Mouse (Mus musculus) limb, embryonic 11.5 days (tissue): ENCODE data around the gene Rin3. TPM values are rescaled to one million over a fixed set of nuclear protein-coding genes. Genes with fewer than 3 reads are reported as not detected.

Experiments used
- ATAC-seq: fragments of 200-750 bp; cut with Nextera tagmentation; 2 replicates; pipeline ENCODE4 v1.8.0; 2017; ENCODE audit warnings: low read depth; ENCODE audit not compliant: insufficient number of reproducible peaks, low FRiP score, low TSS enrichment
- DNase-seq: peaks from one replicate; pipeline ENCODE4 v3.0.0-alpha.2; 2015; ENCODE audit warnings: low spot score
- H3K27ac ChIP-seq: fragments of 300-500 bp; sonication (generic); replicated peaks from 2 replicates; pipeline ENCODE4 v1.5.1; 2014; ENCODE audit warnings: low read depth, mild to moderate bottlenecking, low read length
- H3K27me3 ChIP-seq: fragments of 300-500 bp; sonication (generic); 2 replicates; pipeline ENCODE4 v1.6.1; 2014; ENCODE audit warnings: mild to moderate bottlenecking, low read length, mixed read lengths; ENCODE audit not compliant: control insufficient read depth, insufficient read depth
- H3K36me3 ChIP-seq: fragments of 300-500 bp; sonication (generic); 2 replicates; pipeline ENCODE4 v1.6.1; 2014; ENCODE audit warnings: mild to moderate bottlenecking, low read length, moderate library complexity, mixed read lengths; ENCODE audit not compliant: control insufficient read depth, insufficient read depth
- H3K4me1 ChIP-seq: fragments of 300-500 bp; sonication (generic); 2 replicates; pipeline ENCODE4 v1.6.1; 2014; ENCODE audit warnings: low read length, mixed read lengths; ENCODE audit not compliant: control insufficient read depth, insufficient read depth
- H3K4me2 ChIP-seq: fragments of 300-500 bp; sonication (generic); 2 replicates; pipeline ENCODE4 v1.6.1; 2014; ENCODE audit warnings: low read depth, mild to moderate bottlenecking, moderate library complexity; ENCODE audit not compliant: severe bottlenecking
- H3K4me3 ChIP-seq: fragments of 300-500 bp; sonication (generic); 2 replicates; pipeline ENCODE4 v1.5.1; 2014; ENCODE audit warnings: low read depth, low read length
- H3K9ac ChIP-seq: fragments of 300-500 bp; sonication (generic); 2 replicates; pipeline ENCODE4 v1.6.1; 2014; ENCODE audit warnings: mild to moderate bottlenecking, low read length
- H3K9me3 ChIP-seq: fragments of 300-500 bp; sonication (generic); 2 replicates; pipeline ENCODE4 v1.6.1; 2016; ENCODE audit warnings: low read length; ENCODE audit not compliant: control insufficient read depth
- WGBS: fragments of 180-500 bp; shearing (Covaris S2); extraction: QIAGEN DNeasy Blood & Tissue Kit; methylation state at CpG from one replicate; pipeline ENCODE4 v1.1.7; 2014; 5-methylcytosine and 5-hydroxymethylcytosine counted together
- polyA plus RNA-seq: library from polyadenylated mRNA; unstranded; fragments of >200 nt; fragmentation: Nextera tagmentation; extraction: Ambion mirVana; gene quantifications from 2 replicates; pipeline ENCODE4 v1.2.1, GENCODE M21; 2014

Gene Rin3
- polyA plus RNA-seq, 1 experiment from 2014 or later, result 4.2 TPM

- ATAC-seq (no peak), DNase-seq (no peak)
- Histone ChIP-seq H3K27me3 (no peaks in the 10 kb centered on the region), H3K9me3 (no peaks in the 10 kb centered on the region), H3K4me3 (no peak overlapping the region), H3K27ac (no peak overlapping the region), H3K9ac (no peak overlapping the region), H3K4me1 (no peaks in the 10 kb centered on the region), H3K4me2 (no peak overlapping the region), H3K36me3 (no peaks in the 10 kb centered on the region)
- 92% methylated on average over 3 of the region's 3 CpGs for WGBS
Measured at GRCm38 (mm10) chr12:102251070-102251469, 31.8 kb upstream of the Rin3 start.

GRCm38 (mm10) chr12:102251985-102252384 is 30.9 kb upstream of the Rin3 start:
- ATAC-seq, result no peak
- 76% methylated on average over 3 of the region's 3 CpGs for WGBS
- Histone ChIP-seq H3K9me3 (no peaks in the 10 kb centered on the region), H3K27ac (no peak overlapping the region), H3K4me3 (no peak overlapping the region), H3K4me2 (no peak overlapping the region), H3K4me1 (no peaks in the 10 kb centered on the region), H3K9ac (no peak overlapping the region), H3K27me3 (no peaks in the 10 kb centered on the region), H3K36me3 (no peaks in the 10 kb centered on the region)
- no peak for DNase-seq

GRCm38 (mm10) chr12:102252525-102252924 is 30.3 kb upstream of the Rin3 start:
- no peak overlapping the region for H3K9ac ChIP-seq
- 83% methylated on average over 1 of the region's 1 CpGs for WGBS
- no peaks in the 10 kb centered on the region for H3K27me3 ChIP-seq
- H3K36me3 ChIP-seq, result no peaks in the 10 kb centered on the region
- H3K4me1 ChIP-seq, result no peaks in the 10 kb centered on the region
- H3K9me3 ChIP-seq, result no peaks in the 10 kb centered on the region
- no peak overlapping the region for H3K4me2 ChIP-seq
- no peak overlapping the region for H3K4me3 ChIP-seq
- DNase-seq (no peak), ATAC-seq (no peak)
- H3K27ac ChIP-seq, result no peak overlapping the region

GRCm38 (mm10) chr12:102255012-102255411 is 27.8 kb upstream of the Rin3 start:
- no peak for ATAC-seq
- no peak overlapping the region for H3K27ac ChIP-seq
- no peaks in the 10 kb centered on the region for H3K4me1 ChIP-seq
- no peak overlapping the region for H3K4me3 ChIP-seq
- H3K9me3 ChIP-seq, result no peaks in the 10 kb centered on the region
- H3K27me3 ChIP-seq, result no peaks in the 10 kb centered on the region
- no peak for DNase-seq
- H3K4me2 ChIP-seq, result no peak overlapping the region
- no peak overlapping the region for H3K9ac ChIP-seq
- H3K36me3 ChIP-seq, result no peaks in the 10 kb centered on the region

GRCm38 (mm10) chr12:102258522-102259112 is 24.2 kb upstream of the Rin3 start:
- no peak overlapping the region for H3K27ac ChIP-seq
- DNase-seq (no peak), ATAC-seq (no peak)
- no peak overlapping the region for H3K4me2 ChIP-seq
- no peaks in the 10 kb centered on the region for H3K27me3 ChIP-seq
- H3K9me3 ChIP-seq, result no peaks in the 10 kb centered on the region
- no peak overlapping the region for H3K9ac ChIP-seq
- peaks cover 8% of the 10 kb centered on the region for H3K4me1 ChIP-seq
- no peaks in the 10 kb centered on the region for H3K36me3 ChIP-seq
- 85% methylated on average over 3 of the region's 3 CpGs for WGBS
- H3K4me3 ChIP-seq, result no peak overlapping the region

- 0 out of 2 replicates have a peak overlapping the region, but pooled peaks have one; percentile 18 for H3K27ac ChIP-seq
- H3K9me3 ChIP-seq, result no peaks in the 10 kb centered on the region
- no peak overlapping the region for H3K4me3 ChIP-seq
- H3K4me1 ChIP-seq, result peaks cover 8% of the 10 kb centered on the region
- no peak overlapping the region for H3K4me2 ChIP-seq
- ATAC-seq, result peak; percentile 70; the same call in 1 of the 2 replicates
- no peaks in the 10 kb centered on the region for H3K36me3 ChIP-seq
- DNase-seq, result peak; percentile 46
- no peak overlapping the region for H3K9ac ChIP-seq
- no peaks in the 10 kb centered on the region for H3K27me3 ChIP-seq
- 30% methylated on average over 8 of the region's 8 CpGs for WGBS
Measured at GRCm38 (mm10) chr12:102261933-102262396, 20.9 kb upstream of the Rin3 start.

GRCm38 (mm10) chr12:102262809-102263208 is 20.0 kb upstream of the Rin3 start:
- WGBS, result 92% methylated on average over 2 of the region's 2 CpGs
- Histone ChIP-seq H3K9me3 (no peaks in the 10 kb centered on the region), H3K27ac (no peak overlapping the region), H3K27me3 (no peaks in the 10 kb centered on the region), H3K4me1 (peaks cover 8% of the 10 kb centered on the region), H3K4me3 (no peak overlapping the region), H3K4me2 (no peak overlapping the region), H3K9ac (no peak overlapping the region), H3K36me3 (no peaks in the 10 kb centered on the region)
- DNase-seq (no peak), ATAC-seq (no peak)

GRCm38 (mm10) chr12:102263249-102263648 is 19.6 kb upstream of the Rin3 start:
- Histone ChIP-seq H3K4me1 (peaks cover 8% of the 10 kb centered on the region), H3K4me2 (no peak overlapping the region), H3K9me3 (no peaks in the 10 kb centered on the region), H3K9ac (no peak overlapping the region), H3K27ac (no peak overlapping the region), H3K27me3 (no peaks in the 10 kb centered on the region), H3K36me3 (no peaks in the 10 kb centered on the region), H3K4me3 (no peak overlapping the region)
- DNase-seq, result no peak
- no peak for ATAC-seq

- no peaks in the 10 kb centered on the region for H3K36me3 ChIP-seq
Measured at GRCm38 (mm10) chr12:102266433-102266832, 16.4 kb upstream of the Rin3 start.

More at GRCm38 (mm10) chr12:102266433-102266832, 16.4 kb upstream of the Rin3 start:
- Histone ChIP-seq H3K4me2 (no peak overlapping the region), H3K4me3 (no peak overlapping the region), H3K4me1 (peaks cover 8% of the 10 kb centered on the region), H3K9ac (no peak overlapping the region), H3K9me3 (no peaks in the 10 kb centered on the region), H3K27me3 (no peaks in the 10 kb centered on the region), H3K27ac (no peak overlapping the region)
- ATAC-seq, result no peak
- no peak for DNase-seq
- WGBS, result 90% methylated on average over 8 of the region's 8 CpGs
